Mouse (Mus musculus): ENCODE measurements around the gene Ophn1.

Ophn1 gene

GRCm38 (mm10) chrX:98841606-98842005 is 49.2 kb downstream of the Ophn1 start:
- no peak for DNase-seq (ENCODE audit: extremely low read depth, low read depth, low spot score)

DNA sequence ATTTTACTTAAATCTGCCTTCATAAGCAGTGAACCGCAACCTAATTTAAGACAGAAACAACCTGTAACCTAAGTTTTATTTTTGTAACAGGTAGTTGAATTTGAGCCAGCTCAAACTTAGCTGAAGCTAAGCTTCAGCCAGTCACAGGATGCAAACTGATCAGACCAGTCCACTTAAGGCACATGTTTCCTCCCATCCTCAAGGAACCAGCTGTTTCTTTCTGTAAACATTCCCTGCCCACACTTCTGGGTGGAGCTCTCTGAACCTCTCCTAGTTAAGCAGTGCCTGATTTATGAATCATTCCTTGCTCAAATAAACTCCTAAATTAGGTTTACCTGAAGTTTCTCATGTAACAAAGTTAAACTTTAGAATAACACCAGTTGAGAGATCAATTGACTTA is 54.8 kb downstream of the Ophn1 start:
- DNase-seq (ENCODE audit: extremely low read depth, low read depth, low spot score) = no peak

DNA sequence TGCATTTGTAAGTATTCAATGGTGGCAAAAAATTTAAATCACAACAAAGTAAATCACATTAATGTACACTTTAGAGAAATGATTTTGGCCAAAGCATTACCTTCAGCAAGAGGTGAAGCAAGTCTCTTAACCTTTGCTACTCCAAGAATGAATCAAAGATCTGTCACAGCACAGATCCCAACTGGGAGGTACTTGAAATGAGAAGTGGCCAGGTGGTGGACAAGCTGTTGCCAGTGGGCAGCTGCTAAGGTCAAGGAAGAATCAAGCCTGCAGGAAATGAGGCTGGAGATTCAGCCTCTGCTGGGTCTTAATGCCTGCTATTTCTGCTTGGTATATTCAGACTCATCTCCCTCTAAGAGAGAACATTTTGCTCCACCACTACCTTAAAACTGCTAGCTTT is 87.0 kb downstream of the Ophn1 start:
- no peak for DNase-seq (ENCODE audit: extremely low read depth, low read depth, low spot score)

DNA sequence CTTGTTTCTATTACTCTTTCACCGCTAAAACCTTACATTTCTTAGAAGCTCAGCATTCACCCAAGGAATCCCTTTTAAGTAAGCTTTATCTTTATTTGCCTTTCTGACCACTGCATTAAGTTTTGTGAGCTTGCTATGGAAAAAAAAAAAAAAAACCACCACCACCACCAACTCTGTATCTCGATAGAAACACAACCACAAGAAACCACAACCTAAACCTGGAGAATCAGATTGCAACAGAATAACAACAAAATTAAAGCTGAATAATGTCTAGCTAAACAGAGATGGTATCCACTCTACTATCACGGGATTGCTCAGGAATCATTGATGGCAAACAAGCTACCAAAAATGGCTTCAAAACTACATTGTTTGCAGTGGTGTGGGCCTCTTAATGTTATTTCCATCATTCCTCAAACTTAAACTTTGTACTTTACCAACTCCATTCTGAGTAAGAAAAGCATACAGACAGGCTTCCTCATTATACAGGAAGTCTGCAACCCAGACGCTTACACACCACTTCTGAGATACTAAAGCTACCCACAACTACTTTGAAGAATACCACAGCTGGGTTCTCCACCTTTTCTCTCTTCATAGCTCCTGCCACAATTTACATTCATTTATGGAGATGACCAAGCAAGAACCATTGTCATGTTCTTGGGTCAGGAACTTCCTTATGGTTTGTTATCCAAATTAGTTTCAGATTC is 116.4 kb downstream of the Ophn1 start:
- no peak for DNase-seq (ENCODE audit: extremely low read depth, low read depth, low spot score)

GRCm38 (mm10) chrX:98755089-98755488 is 135.7 kb downstream of the Ophn1 start:
- no peak for DNase-seq (ENCODE audit: extremely low read depth, low read depth, low spot score)

DNA sequence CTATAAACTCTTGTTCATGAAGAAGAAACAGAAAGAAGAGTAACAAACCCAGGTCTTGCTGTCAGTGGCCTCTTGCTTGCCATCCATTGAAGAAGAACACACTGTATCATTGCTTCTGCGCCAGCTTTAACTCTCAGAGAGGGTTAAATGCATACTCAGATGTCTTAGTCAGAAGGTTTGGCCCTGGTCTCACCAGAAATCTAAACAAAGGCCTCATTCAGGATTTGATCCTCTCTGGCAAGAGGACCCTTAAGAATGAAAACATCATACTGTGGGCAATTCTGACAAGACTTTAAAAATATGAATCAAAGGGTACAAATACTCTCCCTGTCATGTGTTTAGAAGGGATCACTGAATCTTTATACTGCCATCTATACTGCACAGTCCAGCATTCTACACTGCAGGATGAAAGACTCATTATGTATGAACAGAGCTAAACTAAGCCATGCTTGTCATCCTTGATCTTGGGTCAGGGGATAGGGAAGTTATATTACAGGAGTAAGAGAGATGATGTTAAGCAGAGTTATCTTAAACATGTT is 139.5 kb downstream of the Ophn1 start:
- no peak for DNase-seq (ENCODE audit: extremely low read depth, low read depth, low spot score)

- no peak for DNase-seq (ENCODE audit: extremely low read depth, low read depth, low spot score)
Observed at GRCm38 (mm10) chrX:98736758-98737157, 154.1 kb downstream of the Ophn1 start.

DNA sequence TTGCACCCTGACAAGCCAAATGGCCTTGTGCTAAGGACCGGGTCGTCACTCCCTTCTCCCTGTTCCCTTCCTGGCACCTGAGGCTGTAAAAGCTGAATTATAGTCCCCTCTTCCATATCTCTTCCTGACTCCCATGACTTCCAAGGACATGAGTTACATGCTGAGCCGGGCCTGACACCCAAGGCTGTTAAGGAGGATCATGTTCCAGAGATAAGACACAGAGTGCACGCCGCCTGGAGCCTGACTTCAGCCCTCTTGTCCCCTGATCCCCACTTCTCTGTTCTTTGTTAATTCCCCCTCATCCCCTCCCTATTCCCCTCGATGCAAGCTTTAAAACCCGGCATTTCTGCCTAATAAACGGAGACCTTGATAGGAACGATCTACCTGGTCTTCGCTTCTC is 167.8 kb downstream of the Ophn1 start:
- DNase-seq (ENCODE audit: extremely low read depth, low read depth, low spot score) = no peak

DNA sequence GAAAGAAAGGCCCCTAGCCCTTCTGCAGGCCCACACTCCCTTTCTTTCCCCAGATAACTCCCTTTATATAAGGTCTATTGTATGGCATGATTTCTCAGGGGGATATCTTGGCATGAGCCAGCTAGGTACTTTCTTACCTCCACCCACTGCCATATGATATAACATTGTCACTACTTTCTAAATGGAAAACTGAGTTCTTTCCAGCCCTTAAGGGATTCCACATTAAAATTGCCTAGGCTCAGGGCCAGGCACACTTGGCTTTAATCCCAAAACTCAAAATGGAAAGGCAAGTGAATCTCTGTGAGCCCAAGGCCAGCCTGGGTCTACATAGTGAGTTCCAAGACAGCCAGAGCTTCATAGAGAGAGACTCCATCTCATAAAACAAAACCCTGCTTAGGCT is 183.1 kb downstream of the Ophn1 start:
- DNase-seq (ENCODE audit: extremely low read depth, low read depth, low spot score) = no peak

DNA sequence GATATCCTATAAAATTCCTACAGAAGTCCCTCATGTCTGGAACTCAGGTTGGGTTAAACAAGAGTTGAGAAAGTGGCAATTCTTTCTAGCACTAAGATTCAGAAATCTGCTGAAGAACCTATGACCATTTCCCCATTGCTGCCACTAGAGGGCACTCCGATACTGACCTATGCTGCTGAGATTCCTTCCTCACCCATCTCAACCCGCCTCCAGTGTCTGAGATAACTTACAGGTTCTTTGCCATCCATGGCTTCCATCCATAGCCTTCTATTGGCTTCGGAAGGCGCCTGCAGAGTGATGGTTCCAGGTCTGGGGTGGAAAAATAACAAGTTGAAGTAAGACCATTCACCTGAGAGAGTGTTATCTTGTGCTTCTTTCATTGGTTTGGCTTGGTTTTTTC is 189.2 kb downstream of the Ophn1 start:
- DNase-seq (ENCODE audit: extremely low read depth, low read depth, low spot score) = no peak

GRCm38 (mm10) chrX:98682603-98683002 is 208.2 kb downstream of the Ophn1 start:
- DNase-seq (ENCODE audit: extremely low read depth, low read depth, low spot score) = no peak

- DNase-seq (ENCODE audit: extremely low read depth, low read depth, low spot score) = no peak
Observed at GRCm38 (mm10) chrX:98681281-98681680, 209.5 kb downstream of the Ophn1 start.

GRCm38 (mm10) chrX:98670988-98671387 is 219.8 kb downstream of the Ophn1 start:
- DNase-seq (ENCODE audit: extremely low read depth, low read depth, low spot score) = no peak

- no peak for DNase-seq (ENCODE audit: extremely low read depth, low read depth, low spot score)
Observed at GRCm38 (mm10) chrX:98651431-98651830, 239.4 kb downstream of the Ophn1 start.

DNA sequence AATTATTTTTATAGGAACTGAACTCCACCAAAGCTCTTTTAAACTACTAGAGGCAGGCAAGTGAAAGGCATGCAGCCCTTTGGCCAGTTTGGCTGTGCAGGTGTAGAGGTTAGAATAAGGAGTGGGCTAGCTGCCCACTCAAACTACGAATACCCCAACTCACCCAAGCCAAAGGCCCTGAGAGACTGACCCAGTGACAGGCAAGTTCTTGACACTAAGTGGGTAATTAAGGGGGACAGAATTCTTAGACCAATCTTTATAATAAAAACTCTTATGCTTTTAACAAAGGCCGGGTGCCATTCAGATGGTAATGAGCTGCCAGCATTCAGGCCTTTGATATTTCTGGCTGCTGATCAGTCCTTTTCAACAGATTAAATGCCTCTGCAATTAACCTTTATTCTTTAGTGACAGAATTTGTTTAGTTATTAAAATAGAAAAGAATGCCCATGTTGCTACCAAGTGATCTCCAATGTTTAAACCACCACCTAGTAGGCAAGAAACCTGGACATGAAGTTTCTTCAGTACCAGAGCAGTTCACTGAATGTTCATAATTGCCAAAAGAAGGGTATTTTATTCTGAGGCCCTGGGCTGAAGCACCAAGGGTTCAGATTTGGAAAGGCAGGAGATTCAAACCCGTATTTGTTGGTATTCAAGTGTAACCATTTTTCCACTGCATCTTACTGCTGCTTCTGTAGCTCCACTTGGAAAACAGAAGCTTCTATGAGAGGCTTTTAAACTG is 262.0 kb downstream of the Ophn1 start:
- no peak for DNase-seq (ENCODE audit: extremely low read depth, low read depth, low spot score)

GRCm38 (mm10) chrX:98618865-98619264 is 272.0 kb downstream of the Ophn1 start:
- DNase-seq (ENCODE audit: extremely low read depth, low read depth, low spot score) = no peak

GRCm38 (mm10) chrX:98617426-98617825 is 273.4 kb downstream of the Ophn1 start:
- no peak for DNase-seq (ENCODE audit: extremely low read depth, low read depth, low spot score)

- no peak for DNase-seq (ENCODE audit: extremely low read depth, low read depth, low spot score)
Observed at GRCm38 (mm10) chrX:98574201-98574600, 316.6 kb downstream of the Ophn1 start.

DNA sequence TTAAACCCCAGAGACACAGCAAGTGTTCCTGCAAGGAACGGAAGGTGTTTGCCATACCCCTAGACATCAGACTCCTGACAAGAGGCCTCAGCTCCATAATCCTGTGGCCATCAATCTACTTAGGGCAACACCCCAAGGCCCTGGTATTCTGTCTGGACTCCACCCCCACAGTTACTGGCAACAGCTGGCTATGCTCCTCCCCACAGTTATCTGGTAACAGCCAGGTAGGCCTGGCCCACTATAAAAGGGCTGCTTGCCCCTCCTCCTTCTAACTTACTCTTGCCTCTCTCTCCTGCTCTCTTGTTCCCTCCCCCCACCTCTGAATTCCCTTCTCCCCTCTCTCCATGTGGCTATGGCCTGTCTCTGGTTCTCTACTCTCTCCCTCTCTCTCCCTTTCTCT is 344.4 kb downstream of the Ophn1 start:
- DNase-seq (ENCODE audit: extremely low read depth, low read depth, low spot score) = no peak

- no peak for DNase-seq (ENCODE audit: extremely low read depth, low read depth, low spot score)
Observed at GRCm38 (mm10) chrX:98515329-98515728, 375.5 kb downstream of the Ophn1 start.

DNA sequence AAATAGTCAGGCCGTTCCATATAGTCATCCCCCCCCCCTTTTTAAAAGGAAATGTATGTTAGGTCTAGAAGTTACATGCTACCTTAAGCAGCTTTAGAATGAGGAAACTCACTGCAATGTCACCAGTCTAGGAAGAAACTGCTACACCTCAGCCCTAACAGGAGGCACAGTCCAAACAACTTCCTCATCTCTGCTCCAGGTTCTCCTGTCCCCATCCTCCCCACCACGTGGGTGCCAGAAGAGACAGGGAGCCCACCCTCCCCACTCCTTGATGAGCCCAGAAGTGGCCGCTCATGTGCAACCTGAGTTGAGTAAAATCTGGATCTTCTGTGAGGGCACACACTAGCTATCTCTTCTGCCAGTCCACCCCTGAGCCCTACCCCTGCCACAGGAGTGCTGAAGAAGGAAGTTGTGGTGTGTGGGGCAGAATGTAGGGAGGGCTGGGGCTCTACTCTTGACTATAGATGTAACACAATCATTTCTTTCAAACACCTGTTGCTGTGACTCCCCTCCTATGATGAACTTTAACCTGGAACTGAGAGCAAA is 376.4 kb downstream of the Ophn1 start:
- DNase-seq (ENCODE audit: extremely low read depth, low read depth, low spot score) = no peak

All from fat pad, adult 2 months (tissue).